Mouse (Mus musculus): ENCODE results near the gene Gsg1. TPM values are rescaled to one million over a fixed set of nuclear protein-coding genes. Genes with fewer than 3 reads are reported as not detected.

Gene Gsg1
- total and polyA plus RNA-seq, 3 experiments: not detected

DNA sequence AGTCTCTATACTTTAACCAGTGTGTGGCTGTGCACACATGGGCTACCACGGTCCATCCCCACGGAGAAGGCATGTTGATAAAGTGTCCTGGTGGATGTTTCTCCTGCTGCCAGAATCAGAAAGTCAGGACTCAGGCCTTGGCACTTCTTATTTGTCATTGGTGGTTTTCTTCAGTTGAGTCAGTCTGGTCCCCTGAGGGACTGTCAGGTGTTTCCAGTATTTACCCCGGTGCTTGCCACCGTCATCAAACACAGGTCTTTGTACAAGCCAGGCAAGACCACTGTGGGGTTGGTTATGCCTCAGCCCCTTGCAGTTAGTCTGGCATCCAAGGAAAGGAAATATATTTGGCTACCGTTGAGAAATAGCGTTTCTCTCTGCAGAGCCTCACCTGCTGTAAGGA is 23.6 kb downstream of the Gsg1 start:
- Histone ChIP-seq H3K27ac (ENCODE audit: control insufficient read depth, low read depth, low read length) (no peak overlapping the region), H3K4me1 (ENCODE audit: control insufficient read depth in 1 of 2, insufficient read depth in 2 of 2, low read length in 2 of 2) (no peaks in the 10 kb centered on the region), H3K27me3 (ENCODE audit: control insufficient read depth in 1 of 2, insufficient read depth in 2 of 2, low read length in 2 of 2) (no peaks in the 10 kb centered on the region), H3K36me3 (ENCODE audit: control insufficient read depth in 1 of 2, insufficient read depth in 2 of 2, low read length in 2 of 2) (no peaks in the 10 kb centered on the region; a peak in 1 of 4 replicates), H3K9me3 (replicated peaks; ENCODE audit: insufficient read depth, low read length) (no peaks in the 10 kb centered on the region), H3K9ac (ENCODE audit: control insufficient read depth, low read depth, low read length, poor library complexity, severe bottlenecking) (no peak overlapping the region), H3K79me2 (ENCODE audit: control insufficient read depth, insufficient read depth, low read length, poor library complexity) (no peaks in the 10 kb centered on the region), H3K4me3 (ENCODE audit: control insufficient read depth in 1 of 2, insufficient read depth in 1 of 2, low read depth in 2 of 2, low read length in 2 of 2) (no peak overlapping the region)
- no peak for DNase-seq (ENCODE audit: low read depth, low spot score)
- TF ChIP-seq MAFK (IDR thresholded peaks at IDR 0.05; ENCODE audit: borderline replicate concordance, low read depth, low read length): no peak
- TF ChIP-seq NELFE (IDR thresholded peaks at IDR 0.05; ENCODE audit: low read depth, low read length): no peak
- no peak for TF ChIP-seq ZC3H11A (IDR thresholded peaks at IDR 0.05; ENCODE audit: low read depth, low read length)
- TF ChIP-seq MAX (IDR thresholded peaks at IDR 0.05; ENCODE audit: low read length): no peak
- no peak for TF ChIP-seq CHD1 (IDR thresholded peaks at IDR 0.05; ENCODE audit: low read depth, low read length)
- TF ChIP-seq TBP (IDR thresholded peaks at IDR 0.05; ENCODE audit: low read depth, low read length): no peak
- no peak for TF ChIP-seq MAZ (IDR thresholded peaks at IDR 0.05; ENCODE audit: low read depth, low read length)
- TF ChIP-seq CHD2 (IDR thresholded peaks at IDR 0.05; ENCODE audit: low read length): no peak
- TF ChIP-seq ELF1 (IDR thresholded peaks at IDR 0.05; ENCODE audit: low read depth, low read length): no peak
- no peak for TF ChIP-seq KAT2A (conservative IDR thresholded peaks at IDR 0.05; ENCODE audit: low read depth, low read length)
- TF ChIP-seq MXI1 (IDR thresholded peaks at IDR 0.05; ENCODE audit: low read depth, low read length): no peak
- no peak for TF ChIP-seq NRF1 (IDR thresholded peaks at IDR 0.05; ENCODE audit: insufficient read depth, low read depth, low read length, poor library complexity, severe bottlenecking)

DNA sequence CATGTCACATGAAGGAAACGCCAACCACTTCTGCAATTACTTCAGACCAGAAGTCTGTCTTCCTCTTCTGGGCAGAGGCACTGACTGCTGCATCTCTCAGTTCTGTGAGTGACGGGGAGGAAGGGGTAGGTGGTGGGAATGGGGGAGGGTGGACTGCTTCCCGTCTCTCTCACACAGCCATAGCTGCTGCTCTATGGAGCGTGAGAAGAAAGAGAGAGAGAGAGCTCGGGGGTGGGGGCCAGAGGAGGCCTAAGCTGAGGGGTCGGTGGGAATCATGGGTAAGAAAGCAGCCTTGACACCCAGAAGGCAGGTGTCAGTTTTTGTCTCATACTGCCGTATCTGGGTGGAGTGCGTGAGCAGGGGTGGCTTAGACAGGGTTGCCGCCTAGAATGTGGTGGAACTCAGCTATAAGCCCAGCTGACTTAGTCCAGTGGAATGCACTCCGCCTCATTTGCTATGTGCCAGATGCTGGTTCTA is 25.6 kb downstream of the Gsg1 start:
- H3K79me2 ChIP-seq (ENCODE audit: control insufficient read depth, insufficient read depth, low read length, poor library complexity): no peaks in the 10 kb centered on the region

More for the DNA sequence above, 25.6 kb downstream of the Gsg1 start:
- no peaks in the 10 kb centered on the region for H3K27me3 ChIP-seq (ENCODE audit: control insufficient read depth in 1 of 2, insufficient read depth in 2 of 2, low read length in 2 of 2)
- DNase-seq (ENCODE audit: low read depth, low spot score): no peak
- H3K4me3 ChIP-seq (ENCODE audit: control insufficient read depth in 1 of 2, insufficient read depth in 1 of 2, low read depth in 2 of 2, low read length in 2 of 2): no peak overlapping the region
- H3K27ac ChIP-seq (ENCODE audit: control insufficient read depth, low read depth, low read length): no peak overlapping the region
- H3K4me1 ChIP-seq (ENCODE audit: control insufficient read depth in 1 of 2, insufficient read depth in 2 of 2, low read length in 2 of 2): no peaks in the 10 kb centered on the region
- TF ChIP-seq MYB (IDR thresholded peaks at IDR 0.05; ENCODE audit: low read depth, low read length) (no peak), CTCF (IDR thresholded peaks at IDR 0.05 in 2 of 3, conservative IDR thresholded peaks at IDR 0.05 in 1 of 3; ENCODE audit: control insufficient read depth in 1 of 3, insufficient read depth in 1 of 3, low read depth in 2 of 3, low read length in 3 of 3, poor library complexity in 1 of 3, severe bottlenecking in 1 of 3) (no peak), RCOR1 (IDR thresholded peaks at IDR 0.05; ENCODE audit: low read depth, low read length) (no peak), TAL1 (IDR thresholded peaks at IDR 0.05; ENCODE audit: low read length) (no peak), SIN3A (IDR thresholded peaks at IDR 0.05; ENCODE audit: low read length) (no peak), RAD21 (IDR thresholded peaks at IDR 0.05; ENCODE audit: low read depth, low read length) (no peak), TCF12 (IDR thresholded peaks at IDR 0.05; ENCODE audit: low read depth, low read length) (no peak), ELF1 (IDR thresholded peaks at IDR 0.05; ENCODE audit: low read depth, low read length) (no peak), SMC3 (IDR thresholded peaks at IDR 0.05; ENCODE audit: low read depth, low read length) (no peak), MYC (IDR thresholded peaks at IDR 0.05; ENCODE audit: low read depth, low read length) (no peak)
- no peak overlapping the region for H3K9ac ChIP-seq (ENCODE audit: control insufficient read depth, low read depth, low read length, poor library complexity, severe bottlenecking)
- no peaks in the 10 kb centered on the region; a peak in 1 of 4 replicates for H3K36me3 ChIP-seq (ENCODE audit: control insufficient read depth in 1 of 2, insufficient read depth in 2 of 2, low read length in 2 of 2)
- no peaks in the 10 kb centered on the region for H3K9me3 ChIP-seq (replicated peaks; ENCODE audit: insufficient read depth, low read length)

All from MEL (cell line).